Mouse (Mus musculus) CD4-positive, CD25-positive, alpha-beta regulatory T cell (primary cell): ENCODE results near the gene Tenm2. TPM values are rescaled to one million over a fixed set of nuclear protein-coding genes. Genes with fewer than 3 reads are reported as not detected.

Experiments
- polyA plus RNA-seq: library from polyadenylated mRNA; unstranded; fragments of 100-300 nt; shearing (Covaris generic); gene quantifications from one replicate; pipeline ENCODE4 v1.2.1, GENCODE M21; 2017

Tenm2 gene
- 0.04 TPM for polyA plus RNA-seq

GRCm38 (mm10) chr11:37235914-37236600 lies at the start of gene Tenm2:
Gene Tenm2, minus strand, starts transcription at chr11:37235964.

GRCm38 (mm10) chr11:35980411-35980917 lies 1255.3 kb downstream of the Tenm2 start, which contains the start of gene Wwc1:
Gene Wwc1, minus strand, starts transcription at chr11:35980527.

